Mouse (Mus musculus): ENCODE results near the gene Metap1d.

The Metap1d gene

DNA sequence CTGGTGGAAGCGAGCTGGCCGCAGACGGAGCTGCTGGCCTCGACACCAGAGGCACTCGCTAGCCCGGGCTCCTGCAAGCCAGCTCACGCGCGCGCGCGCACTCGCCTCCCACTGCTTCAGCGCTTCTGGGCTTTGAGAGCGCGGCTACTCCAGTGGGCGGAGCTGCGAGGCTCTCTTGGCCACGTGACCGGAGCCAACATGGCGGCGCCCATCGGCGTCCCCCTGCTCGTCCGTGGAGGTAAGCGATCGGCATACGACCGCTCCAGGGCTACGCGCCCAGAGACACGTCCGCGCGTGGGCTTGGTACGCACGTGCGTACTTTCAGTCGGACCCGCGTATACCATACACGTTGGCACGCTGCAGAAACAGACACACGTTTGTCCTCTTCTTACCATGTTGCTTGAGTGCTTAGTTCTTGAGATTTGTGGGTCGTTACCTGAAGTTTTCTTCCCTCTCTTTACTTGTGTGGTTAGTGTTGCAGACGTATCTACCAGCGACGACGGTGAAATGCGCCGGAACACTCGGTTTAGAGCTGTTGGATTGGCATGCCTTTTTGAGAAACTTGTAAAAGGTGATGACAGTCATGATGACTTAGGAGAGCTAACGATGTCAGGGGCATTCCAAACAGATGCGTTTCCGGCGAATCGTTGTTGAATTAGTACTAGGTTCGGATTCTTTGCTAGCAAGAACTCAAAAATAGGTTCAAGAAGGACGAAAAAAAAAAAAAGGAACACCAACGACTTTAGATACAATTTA is at the start of gene Metap1d:
Metap1d (plus strand) TSS at position 116 of the 756 bp plus-strand sequence.
- peak; percentile 93 for DNase-seq (ENCODE audit: low read depth)

GRCm38 (mm10) chr2:71405613-71406012 is 47.5 kb upstream of the Metap1d start:
- no peak for DNase-seq (ENCODE audit: low read depth)

- DNase-seq (ENCODE audit: low read depth) = no peak
Observed at GRCm38 (mm10) chr2:71418760-71419280, 34.3 kb upstream of the Metap1d start.

DNA sequence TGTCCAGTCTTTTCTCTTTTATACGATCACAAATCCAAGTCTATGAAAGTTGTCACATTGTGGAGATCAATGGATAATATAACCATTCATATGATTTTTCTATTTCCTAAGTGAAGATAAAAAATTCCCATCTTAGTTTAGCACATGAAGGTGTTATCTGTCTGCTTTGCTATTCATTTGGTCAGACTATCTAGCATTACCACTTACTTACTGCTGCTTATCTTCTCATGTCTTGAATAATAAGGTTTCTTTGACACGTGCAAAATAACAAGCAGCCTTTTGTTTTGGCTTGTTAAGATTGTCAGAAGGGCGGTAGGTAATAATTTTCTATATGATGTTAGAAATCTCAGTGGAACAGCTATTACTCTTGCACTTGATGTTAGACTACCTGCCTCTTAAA is 33.7 kb upstream of the Metap1d start:
- DNase-seq (ENCODE audit: low read depth) = no peak

DNA sequence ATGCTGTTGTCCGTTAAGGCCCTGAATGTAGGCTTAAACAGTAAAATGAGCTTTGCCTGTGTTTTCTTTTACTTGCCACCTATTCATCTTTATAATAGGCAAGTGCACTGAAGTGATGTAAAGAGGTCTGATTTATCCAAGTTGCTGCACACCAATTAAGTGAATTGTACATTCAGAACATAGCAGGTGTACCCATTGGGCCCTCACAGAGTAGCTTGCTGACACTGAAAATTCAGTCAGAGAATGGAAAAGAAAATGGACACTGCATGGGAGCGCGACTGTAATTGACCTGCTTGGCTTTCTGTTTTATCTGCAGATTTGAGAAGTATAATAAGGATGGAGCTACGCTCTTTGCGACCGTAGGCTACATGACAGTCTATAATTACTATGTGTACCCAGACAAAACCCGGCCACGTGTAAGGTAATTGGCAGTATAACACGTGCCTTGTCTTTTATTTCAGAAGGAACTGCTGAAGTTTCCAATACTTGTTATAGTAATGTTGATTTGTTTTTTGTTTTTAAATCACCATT is 32.1 kb upstream of the Metap1d start:
- DNase-seq (ENCODE audit: low read depth) = no peak

- no peak for DNase-seq (ENCODE audit: low read depth)
Observed at GRCm38 (mm10) chr2:71424545-71424944, 28.5 kb upstream of the Metap1d start.

- no peak for DNase-seq (ENCODE audit: low read depth)
Observed at GRCm38 (mm10) chr2:71435440-71435839, 17.6 kb upstream of the Metap1d start.

- no peak for DNase-seq (ENCODE audit: low read depth)
Observed at GRCm38 (mm10) chr2:71443376-71443775, 9.7 kb upstream of the Metap1d start.

DNA sequence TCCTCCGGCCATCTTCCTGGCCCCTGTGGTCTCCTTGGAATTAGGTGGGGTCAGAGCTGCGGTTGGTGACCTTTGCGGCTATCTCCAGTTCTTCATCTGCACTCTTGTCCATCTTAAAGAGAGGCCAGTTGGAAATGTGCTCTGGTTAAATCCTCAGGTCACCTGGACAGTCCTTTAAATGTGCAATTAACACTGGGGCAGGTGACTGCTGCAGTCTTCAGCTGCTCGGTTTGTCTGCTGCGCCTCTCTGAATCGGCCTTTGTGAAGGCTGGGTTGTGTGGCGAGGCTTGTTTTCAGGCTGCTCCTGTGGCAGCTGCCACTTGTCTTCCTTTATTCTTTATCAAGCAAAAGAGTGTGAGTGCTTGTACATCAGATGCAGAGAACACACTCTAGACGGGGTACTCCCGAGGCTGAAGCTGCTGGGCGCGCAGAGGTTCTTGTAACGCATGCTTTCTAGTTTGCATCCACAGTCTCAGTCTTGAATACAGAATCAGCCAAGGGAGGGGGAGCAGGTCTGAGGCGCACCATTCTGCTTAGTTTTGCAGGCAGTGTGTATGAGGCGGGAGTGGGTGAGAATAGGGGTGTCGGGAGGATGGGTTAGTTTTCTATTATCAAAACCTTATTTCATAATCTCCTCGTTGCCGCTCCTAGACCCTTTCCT is 7.4 kb upstream of the Metap1d start:
- DNase-seq (ENCODE audit: low read depth) = no peak

GRCm38 (mm10) chr2:71449604-71450003 is 3.5 kb upstream of the Metap1d start:
- DNase-seq (ENCODE audit: low read depth) = no peak

- DNase-seq (ENCODE audit: low read depth) = no peak
Observed at GRCm38 (mm10) chr2:71451761-71452160, 1.3 kb upstream of the Metap1d start.

DNA sequence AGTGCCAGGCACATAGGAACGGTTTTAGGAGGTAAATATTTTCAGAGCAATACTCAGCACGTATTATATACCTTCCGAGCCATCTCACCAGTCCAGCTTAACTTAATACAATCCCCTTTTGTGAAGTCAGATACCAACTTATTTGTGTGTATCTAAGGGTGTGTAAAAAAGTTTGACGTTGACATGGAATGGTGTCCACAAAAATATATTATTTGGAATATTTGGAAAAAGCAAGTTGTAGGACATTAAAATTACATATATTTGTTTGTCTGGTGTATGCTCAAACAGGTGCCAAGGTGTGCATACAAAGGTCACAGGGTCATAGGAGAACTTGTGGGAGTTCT is 813 bp downstream of the Metap1d start:
- DNase-seq (ENCODE audit: low read depth) = no peak

DNA sequence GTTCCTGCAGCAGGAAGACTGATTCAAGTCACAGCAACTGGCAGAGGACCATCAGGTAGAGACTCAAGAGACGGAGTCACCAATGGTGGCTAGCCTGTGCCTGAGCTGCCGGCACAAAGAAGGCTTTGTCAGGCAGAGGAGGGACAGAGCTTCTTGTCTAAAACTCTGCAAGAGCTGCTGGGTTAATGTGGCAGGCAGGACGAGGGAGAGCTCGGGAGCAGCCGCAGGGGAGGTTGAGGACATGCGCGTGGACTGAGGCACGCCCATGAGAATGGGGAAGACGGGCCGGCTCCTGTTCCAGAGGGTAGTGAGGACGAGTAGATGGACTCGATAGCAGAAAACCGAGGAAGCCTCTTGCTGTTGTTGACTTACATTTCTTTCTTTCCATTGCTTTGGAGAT is 5.5 kb downstream of the Metap1d start:
- DNase-seq (ENCODE audit: low read depth) = no peak

DNA sequence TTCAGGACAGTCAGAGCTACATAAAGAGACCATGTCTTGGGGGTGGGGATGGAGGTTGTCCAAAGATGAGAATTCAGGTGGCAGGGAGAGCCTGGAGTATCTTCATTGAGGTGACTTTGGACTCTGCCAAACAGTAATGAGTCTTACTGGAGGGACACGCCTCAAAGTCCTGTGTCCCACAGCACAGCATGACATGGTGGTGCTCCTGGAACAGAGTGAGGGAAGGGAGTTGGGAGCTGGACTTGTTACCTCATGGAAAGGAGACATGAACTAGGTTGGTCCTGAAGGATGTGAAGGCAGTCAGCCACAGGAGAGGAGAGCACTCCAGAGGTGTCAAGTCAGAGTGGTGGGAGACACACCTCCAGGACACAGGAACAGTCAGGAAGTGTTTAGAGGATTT is 6.6 kb downstream of the Metap1d start:
- no peak for DNase-seq (ENCODE audit: low read depth)

DNA sequence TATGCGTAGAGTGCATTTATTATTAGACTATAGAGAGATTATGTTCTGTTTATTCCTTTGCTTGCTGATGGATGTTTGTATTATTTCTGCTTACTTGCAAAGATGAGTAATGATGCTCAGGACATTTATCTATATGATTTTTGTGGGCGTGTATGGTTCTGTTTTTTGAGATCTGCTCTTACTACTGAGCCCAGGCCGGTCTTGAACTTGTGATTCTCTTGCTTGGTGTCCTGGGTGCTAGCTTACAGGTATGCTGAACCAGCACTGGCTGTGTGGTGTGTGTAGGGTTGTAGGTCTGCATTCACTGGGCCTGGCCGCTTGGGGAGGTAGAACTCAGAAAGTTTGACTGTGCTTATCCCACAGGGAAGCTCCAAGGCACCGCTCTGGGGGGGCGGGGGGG is 8.1 kb downstream of the Metap1d start:
- no peak for DNase-seq (ENCODE audit: low read depth)

- no peak for DNase-seq (ENCODE audit: low read depth)
Observed at GRCm38 (mm10) chr2:71461589-71461988, 8.5 kb downstream of the Metap1d start.

DNA sequence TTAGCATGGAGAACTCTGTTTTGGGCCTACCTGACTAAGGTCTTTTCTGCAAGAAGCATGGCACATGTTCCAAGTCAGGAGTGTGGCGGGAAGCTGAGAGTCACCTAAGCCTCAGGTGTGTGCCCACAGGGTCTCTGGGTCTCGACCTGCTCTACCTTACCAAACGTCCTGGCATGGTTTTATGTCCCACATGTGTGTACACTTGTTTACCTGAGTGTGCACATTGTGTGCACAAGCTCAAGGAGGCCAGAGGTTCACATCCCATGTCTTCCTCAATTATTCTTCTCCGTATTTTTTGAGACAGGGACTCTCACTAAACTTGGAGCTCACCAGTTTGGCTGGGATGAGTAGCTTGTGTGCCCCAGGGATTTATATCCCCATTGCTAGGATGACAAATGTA is 9.0 kb downstream of the Metap1d start:
- DNase-seq (ENCODE audit: low read depth) = no peak

DNA sequence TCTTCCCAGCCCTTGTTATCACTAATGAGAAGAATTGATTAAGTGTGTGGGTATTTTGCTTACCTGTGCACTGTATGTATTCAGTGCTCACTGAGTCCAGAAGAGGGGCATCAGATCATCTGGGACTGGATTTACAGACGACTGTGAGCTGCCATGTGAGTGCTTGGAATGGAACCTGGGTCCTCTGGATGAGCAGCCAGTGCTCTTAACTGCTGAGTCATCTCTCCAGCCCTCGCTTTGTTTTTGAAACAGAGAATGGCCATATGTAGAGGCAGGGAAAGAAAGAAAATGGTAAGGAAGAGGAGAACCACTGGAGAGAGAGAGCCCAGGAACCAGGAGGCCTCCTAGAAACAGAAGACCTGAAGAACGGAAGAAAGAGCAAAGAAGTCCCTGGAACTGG is 9.5 kb downstream of the Metap1d start:
- DNase-seq (ENCODE audit: low read depth) = no peak

- DNase-seq (ENCODE audit: low read depth) = no peak
Observed at GRCm38 (mm10) chr2:71466103-71466502, 13.0 kb downstream of the Metap1d start.

- DNase-seq (ENCODE audit: low read depth) = no peak
Observed at GRCm38 (mm10) chr2:71466861-71467450, 13.9 kb downstream of the Metap1d start.

- DNase-seq (ENCODE audit: low read depth) = no peak
Observed at GRCm38 (mm10) chr2:71471094-71471493, 18.0 kb downstream of the Metap1d start.

GRCm38 (mm10) chr2:71473830-71474229 is 20.8 kb downstream of the Metap1d start:
- DNase-seq (ENCODE audit: low read depth) = no peak

DNA sequence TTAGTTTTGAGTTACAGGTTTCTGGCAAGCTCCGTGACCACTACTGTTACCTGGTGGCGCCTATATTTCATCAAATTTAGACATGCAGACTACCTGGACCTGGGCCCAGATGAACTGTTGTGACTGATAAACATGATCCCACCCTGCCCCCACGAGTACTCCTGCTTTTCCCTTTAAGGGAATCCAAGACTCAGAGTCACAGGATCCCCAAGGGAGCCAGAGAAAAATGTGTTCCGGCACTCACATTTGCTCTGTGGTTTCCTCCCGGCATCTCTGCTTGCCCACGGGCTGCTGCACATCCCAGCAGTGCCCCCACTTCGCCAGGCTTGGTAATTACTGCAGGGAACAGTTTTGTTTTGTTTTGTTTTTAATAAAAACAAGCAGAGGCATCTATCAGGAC is 21.3 kb downstream of the Metap1d start:
- DNase-seq (ENCODE audit: low read depth) = no peak

Data from naive thymus-derived CD4-positive, alpha-beta T cell, adult 2 months (primary cell).